In genomic region chr7:99419311-99419710, GRCm38 (mm10) we compare ENCODE assay signal across 25 mouse cellular contexts. TPM values are rescaled to one million over a fixed set of nuclear protein-coding genes. Genes with fewer than 3 reads are reported as not detected.
DNase-seq lines count a peak whose midpoint lies in the region; ATAC-seq lines count a peak whose summit lies in the region.
"Had no signal": no experiment of that assay in that cellular context is flagged by ENCODE, and none has a peak within 500 bp of the region (broad histone marks: within the 10 kb centered on the region; RNA-seq: fewer than 3 reads in every experiment).

No protein-coding gene starts in this region.

- H3K9me3 ChIP-seq in hindbrain, embryonic 10.5 days = no peaks in the 10 kb centered on the region
- H3K9me3 ChIP-seq in hindbrain, embryonic 16.5 days (ENCODE audit: control insufficient read depth, low read length) = no peaks in the 10 kb centered on the region
- no peaks in the 10 kb centered on the region for H3K9me3 ChIP-seq in limb, embryonic 10.5 days (replicated peaks)
- H3K9me3 ChIP-seq: forebrain, embryonic 10.5 days; forebrain, embryonic 13.5 days had no signal

- ATAC-seq in hindbrain, embryonic 16.5 days = no peak
- ATAC-seq: CD4-positive, CD25-positive, alpha-beta regulatory T cell, adult 4 months; forebrain, embryonic 13.5 days; forebrain, postnatal 0 days; intestine, postnatal 0 days had no signal

- no peak overlapping the region for H3K4me2 ChIP-seq in hindbrain, embryonic 16.5 days (ENCODE audit: low read length)
- H3K4me2 ChIP-seq: forebrain, embryonic 13.5 days; heart, embryonic 11.5 days; hindbrain, embryonic 14.5 days had no signal

- intact Hi-C loops in gastrocnemius, postnatal 36 days (cut with DNase I) = no loop called here

- H3K36me3 ChIP-seq in hindbrain, embryonic 10.5 days = peaks cover 33% of the 10 kb centered on the region
- H3K36me3 ChIP-seq in hindbrain, embryonic 16.5 days (ENCODE audit: control insufficient read depth, insufficient read depth, low read length) = no peaks in the 10 kb centered on the region; the same call in none of the 2 replicates
- 0 out of 2 replicates have a peak, but pooled peaks cover 2% of the 10 kb centered on the region for H3K36me3 ChIP-seq in limb, embryonic 10.5 days

- WGBS in hindbrain, embryonic 10.5 days = 79% methylated on average over 3 of the region's 3 CpGs
- WGBS in hindbrain, embryonic 16.5 days = 81% methylated on average over 3 of the region's 3 CpGs
- WGBS in limb, embryonic 10.5 days = 84% methylated on average over 3 of the region's 3 CpGs

- no peak overlapping the region for H3K9ac ChIP-seq in hindbrain, embryonic 16.5 days (ENCODE audit: low read depth, low read length)
- H3K9ac ChIP-seq: forebrain, embryonic 13.5 days; forebrain, postnatal 0 days; hindbrain, embryonic 14.5 days had no signal

- H3K4me3 ChIP-seq in hindbrain, embryonic 10.5 days = no peak overlapping the region
- no peak overlapping the region for H3K4me3 ChIP-seq in hindbrain, embryonic 16.5 days (ENCODE audit: low read length)
- H3K4me3 ChIP-seq in limb, embryonic 10.5 days = no peak overlapping the region
- H3K4me3 ChIP-seq: forebrain, embryonic 10.5 days; forebrain, embryonic 13.5 days had no signal

- peak; percentile 46 to 49 for DNase-seq in gastrocnemius, adult 8-10 months (ENCODE audit: low spot score in 2 of 2)
- DNase-seq in gastrocnemius, postnatal 36 days = no peak
- no peak for DNase-seq in hindbrain, embryonic 10.5 days (ENCODE audit: low spot score)
- no peak for DNase-seq in limb, embryonic 10.5 days (ENCODE audit: low spot score)
- DNase-seq in urinary bladder, postnatal 36 days (ENCODE audit: low spot score in 2 of 2) = no peak
- DNase-seq: adrenal gland, adult 8-10 months; adrenal gland, postnatal 25 days; cerebellum, adult 11-12 months; cerebellum, adult 8-10 months; cerebellum, postnatal 10 days; cerebellum, postnatal 36 days; embryo, embryonic 11 days; forebrain, postnatal 0 days had no signal

- H3K4me1 ChIP-seq in hindbrain, embryonic 10.5 days (replicated peaks) = peaks cover 16% of the 10 kb centered on the region
- 0 out of 2 replicates have a peak, but pooled peaks cover 3% of the 10 kb centered on the region for H3K4me1 ChIP-seq in hindbrain, embryonic 16.5 days (ENCODE audit: control insufficient read depth, insufficient read depth, low read depth, low read length)
- H3K4me1 ChIP-seq in limb, embryonic 10.5 days = peaks cover 32% of the 10 kb centered on the region
- H3K4me1 ChIP-seq: forebrain, embryonic 13.5 days had no signal

- 0 out of 2 replicates have a peak overlapping the region, but pooled peaks have one; percentile 20 for H3K27ac ChIP-seq in hindbrain, embryonic 10.5 days
- no peak overlapping the region for H3K27ac ChIP-seq in hindbrain, embryonic 16.5 days (ENCODE audit: low read depth, low read length)
- H3K27ac ChIP-seq in limb, embryonic 10.5 days = peak overlapping the region; percentile 31; the same call in 1 of the 2 replicates
- H3K27ac ChIP-seq: forebrain, embryonic 10.5 days; forebrain, embryonic 13.5 days; hindbrain, embryonic 14.5 days had no signal

- H3K27me3 ChIP-seq in hindbrain, embryonic 10.5 days (ENCODE audit: insufficient read depth, poor library complexity, severe bottlenecking) = no peaks in the 10 kb centered on the region
- H3K27me3 ChIP-seq in hindbrain, embryonic 16.5 days (replicated peaks; ENCODE audit: control insufficient read depth, insufficient read depth, low read length) = no peaks in the 10 kb centered on the region
- no peaks in the 10 kb centered on the region for H3K27me3 ChIP-seq in limb, embryonic 10.5 days (ENCODE audit: low read depth, poor library complexity, severe bottlenecking)
- H3K27me3 ChIP-seq: forebrain, embryonic 13.5 days had no signal

RNA-seq across cellular contexts. Expression of gene Gdpd5, which starts 38.1 kb away (rescaled TPM):
- 1 to 10 TPM; 5.0 to 5.9 (median 5.1) TPM for total RNA-seq in gastrocnemius, adult 8-10 months (2022)
- 1 to 10 TPM; 2.6 to 4.6 TPM for total RNA-seq in gastrocnemius, postnatal 36 days (2021)
- polyA plus RNA-seq in hindbrain, embryonic 10.5 days (2016; fragmentation: Nextera tagmentation; extraction: Ambion mirVana) = 33.8 and 43.8 TPM in 2 replicates
- polyA plus RNA-seq in hindbrain, embryonic 16.5 days (2015; fragmentation: Nextera tagmentation; extraction: Ambion mirVana) = 36.9 and 43.8 TPM in 2 replicates
- polyA plus RNA-seq in limb, embryonic 10.5 days (2016; fragmentation: Nextera tagmentation; extraction: Ambion mirVana) = 9.9 and 12.3 TPM in 2 replicates
- total RNA-seq: granulocyte monocyte progenitor cell, adult 5-6 weeks had no signal

RNA-seq across cellular contexts. Expression of gene Klhl35, which starts 46.5 kb away (rescaled TPM):
- not detected for total RNA-seq in gastrocnemius, adult 8-10 months (2022)
- total RNA-seq in gastrocnemius, postnatal 36 days (2021) = not detected
- polyA plus RNA-seq in hindbrain, embryonic 10.5 days (2016; fragmentation: Nextera tagmentation; extraction: Ambion mirVana) = 5.9 and 24.4 TPM in 2 replicates
- 0.54 and 1.6 TPM in 2 replicates for polyA plus RNA-seq in hindbrain, embryonic 16.5 days (2015; fragmentation: Nextera tagmentation; extraction: Ambion mirVana)
- 0.21 and 0.63 TPM in 2 replicates for polyA plus RNA-seq in limb, embryonic 10.5 days (2016; fragmentation: Nextera tagmentation; extraction: Ambion mirVana)
- total RNA-seq: heart, adult 8-10 months; heart, postnatal 25 days; MEL had no signal
- polyA plus RNA-seq: C2C12; CD4-positive, CD25-positive, alpha-beta regulatory T cell, adult 4 months had no signal

Comparison
In these comparisons a context has a peak if more than half of its experiments do, and no peak if none do; other contexts are left out.
1. DNase-seq: peak in gastrocnemius, adult 8-10 months (2 of 2); none in gastrocnemius, postnatal 36 days (0 of 2), hindbrain, embryonic 10.5 days (single experiment), limb, embryonic 10.5 days (single experiment) and urinary bladder, postnatal 36 days (0 of 2).